Mouse (Mus musculus) embryonic facial prominence, embryonic 12.5 days (tissue): Measurements from ENCODE around the gene Arhgef3. TPM values are rescaled to one million over a fixed set of nuclear protein-coding genes. Genes with fewer than 3 reads are reported as not detected.
A peak's percentile ranks its signal among the peaks of the same experiment; 100 is the strongest.

Source experiments
- ATAC-seq: fragments of 200-750 bp; cut with Nextera tagmentation; 2 replicates; pipeline ENCODE4 v1.8.0; 2017; ENCODE audit not compliant: insufficient number of reproducible peaks, insufficient read depth, low FRiP score, low TSS enrichment
- H3K27ac ChIP-seq: fragments of 300-500 bp; sonication (generic); 2 replicates; pipeline ENCODE4 v1.5.1; 2016; ENCODE audit warnings: mild to moderate bottlenecking
- H3K27me3 ChIP-seq: fragments of 300-500 bp; sonication (generic); 2 replicates; pipeline ENCODE4 v1.6.1; 2016; ENCODE audit warnings: mild to moderate bottlenecking, moderate library complexity
- H3K36me3 ChIP-seq: fragments of 300-500 bp; sonication (generic); 2 replicates; pipeline ENCODE4 v1.6.1; 2016; ENCODE audit warnings: mild to moderate bottlenecking
- H3K4me1 ChIP-seq: fragments of 300-500 bp; sonication (generic); 2 replicates; pipeline ENCODE4 v1.6.1; 2016
- H3K4me2 ChIP-seq: fragments of 300-500 bp; sonication (generic); replicated peaks from 2 replicates; pipeline ENCODE4 v1.6.1; 2016; ENCODE audit warnings: mild to moderate bottlenecking, moderate library complexity
- H3K4me3 ChIP-seq: fragments of 300-500 bp; sonication (generic); 2 replicates; pipeline ENCODE4 v1.5.1; 2016; ENCODE audit warnings: mild to moderate bottlenecking
- H3K9ac ChIP-seq: fragments of 300-500 bp; sonication (generic); 2 replicates; pipeline ENCODE4 v1.6.1; 2016; ENCODE audit warnings: mild to moderate bottlenecking, moderate library complexity
- H3K9me3 ChIP-seq: fragments of 300-500 bp; sonication (generic); 2 replicates; pipeline ENCODE4 v1.6.1; 2016; ENCODE audit warnings: mild to moderate bottlenecking, moderate library complexity
- WGBS: fragments of 180-500 bp; shearing (Covaris S2); methylation state at CpG from one replicate; pipeline ENCODE4 v1.1.7; 2016; 5-methylcytosine and 5-hydroxymethylcytosine counted together
- polyA plus RNA-seq: library from polyadenylated mRNA; unstranded; fragments of >200 nt; fragmentation: Nextera tagmentation; extraction: Ambion mirVana; gene quantifications from 2 replicates; pipeline ENCODE4 v1.2.1, GENCODE M21; 2016

The Arhgef3 gene
- polyA plus RNA-seq, 1 experiment from 2014 or later, result 8.4 TPM

- Histone ChIP-seq H3K27me3 (no peaks in the 10 kb centered on the region), H3K9me3 (no peaks in the 10 kb centered on the region), H3K9ac (no peak overlapping the region; the same call in 1 of the 2 replicates), H3K4me1 (peaks cover 16% of the 10 kb centered on the region), H3K36me3 (no peaks in the 10 kb centered on the region), H3K4me3 (no peak overlapping the region), H3K27ac (peak overlapping the region; percentile 26; the same call in 1 of the 2 replicates), H3K4me2 (no peak overlapping the region)
- ATAC-seq, result peak; percentile 71; the same call in 1 of the 2 replicates
- WGBS, result 47% methylated on average over 8 of the region's 8 CpGs
These were observed 30.7 kb downstream of the Arhgef3 start for GRCm38 (mm10) chr14:27145171-27146045.

DNA sequence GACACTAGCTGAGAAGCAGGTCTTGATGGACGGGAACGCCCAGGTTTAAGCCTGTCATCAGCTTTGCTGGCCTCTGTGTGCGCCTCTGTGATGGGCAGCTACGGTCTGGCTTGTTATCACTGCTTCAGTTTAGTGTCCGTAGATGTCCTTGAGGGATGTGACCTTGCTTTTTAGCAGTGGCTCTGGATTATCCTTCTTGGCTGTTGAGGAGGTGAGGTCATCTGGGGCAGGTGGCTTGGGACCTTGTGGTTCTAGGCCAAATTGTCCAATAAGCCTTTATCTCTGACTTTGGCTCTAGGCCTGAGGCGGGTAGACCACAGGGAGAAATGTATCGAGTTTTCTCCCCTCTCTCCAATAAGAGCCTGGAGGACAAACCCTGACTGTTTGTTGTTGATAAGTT lies 33.0 kb downstream of the Arhgef3 start:
- Histone ChIP-seq H3K9ac (no peak overlapping the region), H3K4me3 (no peak overlapping the region), H3K4me1 (peaks cover 26% of the 10 kb centered on the region), H3K27ac (no peak overlapping the region), H3K36me3 (no peaks in the 10 kb centered on the region), H3K27me3 (no peaks in the 10 kb centered on the region), H3K4me2 (no peak overlapping the region), H3K9me3 (no peaks in the 10 kb centered on the region)
- 89% methylated on average over 7 of the region's 7 CpGs for WGBS
- ATAC-seq, result no peak

DNA sequence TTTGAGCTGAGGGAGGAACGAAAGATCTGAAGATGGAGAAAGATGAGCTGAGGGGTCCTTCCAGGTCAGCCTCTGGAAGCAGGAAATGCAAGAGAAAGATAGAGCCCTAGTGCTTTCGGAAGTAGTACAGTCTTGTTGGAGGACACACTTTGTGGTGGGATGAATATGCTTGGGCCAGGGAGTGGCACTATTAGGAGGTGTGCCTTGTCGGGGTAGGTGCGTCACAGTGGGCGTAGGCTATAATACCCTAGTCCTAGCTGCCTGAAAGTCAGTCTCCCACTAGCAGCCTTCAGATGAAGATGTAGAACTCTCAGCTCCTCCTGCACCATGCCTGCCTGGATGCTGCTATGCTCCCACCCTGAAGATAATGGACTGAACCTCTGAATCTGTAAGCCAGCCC lies 34.7 kb downstream of the Arhgef3 start:
- Histone ChIP-seq H3K4me1 (peaks cover 26% of the 10 kb centered on the region), H3K9ac (no peak overlapping the region), H3K4me2 (no peak overlapping the region), H3K9me3 (no peaks in the 10 kb centered on the region), H3K36me3 (no peaks in the 10 kb centered on the region), H3K27me3 (no peaks in the 10 kb centered on the region), H3K27ac (no peak overlapping the region), H3K4me3 (no peak overlapping the region)
- no peak for ATAC-seq
- WGBS, result 93% methylated on average over 5 of the region's 5 CpGs

GRCm38 (mm10) chr14:27150011-27150640 lies 35.4 kb downstream of the Arhgef3 start:
- Histone ChIP-seq H3K4me2 (no peak overlapping the region), H3K36me3 (no peaks in the 10 kb centered on the region), H3K4me1 (peaks cover 24% of the 10 kb centered on the region), H3K9ac (no peak overlapping the region), H3K9me3 (no peaks in the 10 kb centered on the region), H3K4me3 (no peak overlapping the region), H3K27me3 (no peaks in the 10 kb centered on the region), H3K27ac (no peak overlapping the region)
- WGBS, result 54% methylated on average over 6 of the region's 6 CpGs
- no peak for ATAC-seq

GRCm38 (mm10) chr14:27151432-27151831 lies 36.7 kb downstream of the Arhgef3 start:
- Histone ChIP-seq H3K36me3 (no peaks in the 10 kb centered on the region), H3K27ac (peak overlapping the region; percentile 46; the same call in 1 of the 2 replicates), H3K4me1 (peaks cover 20% of the 10 kb centered on the region), H3K9ac (no peak overlapping the region), H3K4me2 (no peak overlapping the region; the same call in 1 of the 2 replicates), H3K9me3 (no peaks in the 10 kb centered on the region), H3K27me3 (no peaks in the 10 kb centered on the region), H3K4me3 (no peak overlapping the region)
- no peak for ATAC-seq
- 36% methylated on average over 8 of the region's 8 CpGs for WGBS

DNA sequence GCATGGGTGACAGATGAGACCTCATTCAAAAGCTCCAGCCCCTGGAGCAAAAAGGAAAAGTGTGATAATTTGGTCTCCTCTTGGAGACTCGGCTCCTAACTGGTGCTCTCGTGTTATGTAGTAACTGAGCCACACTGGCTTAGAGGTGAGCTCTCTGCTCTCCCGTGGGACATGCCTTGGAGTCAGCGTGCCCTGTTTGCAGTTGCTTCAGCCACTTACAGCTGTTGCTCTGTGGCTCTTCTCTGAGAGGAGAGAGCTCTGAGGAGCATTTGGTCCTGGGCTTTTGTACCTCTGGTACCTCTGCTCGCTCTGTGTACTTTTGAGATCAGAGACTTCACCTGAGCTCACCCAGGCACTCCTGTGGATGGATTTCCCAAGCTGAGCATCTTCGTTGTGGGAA lies 40.4 kb downstream of the Arhgef3 start:
- ATAC-seq, result no peak
- Histone ChIP-seq H3K27ac (no peak overlapping the region), H3K4me3 (no peak overlapping the region), H3K27me3 (no peaks in the 10 kb centered on the region), H3K9me3 (no peaks in the 10 kb centered on the region), H3K36me3 (no peaks in the 10 kb centered on the region), H3K9ac (no peak overlapping the region), H3K4me1 (peaks cover 25% of the 10 kb centered on the region), H3K4me2 (no peak overlapping the region)
- WGBS, result 62% methylated on average over 6 of the region's 6 CpGs

DNA sequence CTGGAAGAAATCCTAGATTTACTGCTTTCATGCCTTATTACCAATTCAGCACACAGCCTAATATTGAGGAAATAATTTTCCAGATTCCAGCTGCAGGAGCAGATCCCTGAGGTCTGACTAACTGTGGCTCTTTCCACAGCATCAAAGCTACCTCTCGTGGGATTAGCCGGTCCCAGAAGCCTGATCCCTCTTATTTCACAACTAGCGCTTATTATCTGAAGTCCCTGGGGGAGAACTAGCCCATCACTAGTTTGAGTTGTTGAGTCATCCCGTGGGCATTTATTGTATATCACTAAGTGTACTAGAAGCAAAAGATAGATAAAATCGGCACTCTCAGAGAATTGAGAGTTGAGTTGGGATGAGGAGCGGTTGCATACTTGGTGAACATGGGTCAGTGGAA lies 41.3 kb downstream of the Arhgef3 start:
- peaks cover 21% of the 10 kb centered on the region for H3K4me1 ChIP-seq
- no peaks in the 10 kb centered on the region for H3K27me3 ChIP-seq
- H3K9me3 ChIP-seq, result no peaks in the 10 kb centered on the region
- WGBS, result 79% methylated on average over 6 of the region's 6 CpGs
- no peak overlapping the region for H3K27ac ChIP-seq
- no peak overlapping the region for H3K9ac ChIP-seq
- no peaks in the 10 kb centered on the region for H3K36me3 ChIP-seq
- H3K4me2 ChIP-seq, result no peak overlapping the region
- ATAC-seq, result no peak
- H3K4me3 ChIP-seq, result no peak overlapping the region

- Histone ChIP-seq H3K27ac (no peak overlapping the region), H3K4me2 (no peak overlapping the region), H3K9ac (no peak overlapping the region), H3K4me3 (no peak overlapping the region), H3K36me3 (no peaks in the 10 kb centered on the region), H3K9me3 (no peaks in the 10 kb centered on the region), H3K27me3 (no peaks in the 10 kb centered on the region), H3K4me1 (peaks cover 12% of the 10 kb centered on the region; the same call in 1 of the 2 replicates)
- ATAC-seq, result no peak
- 77% methylated on average over 3 of the region's 3 CpGs for WGBS
These were observed 43.4 kb downstream of the Arhgef3 start for GRCm38 (mm10) chr14:27158133-27158532.

DNA sequence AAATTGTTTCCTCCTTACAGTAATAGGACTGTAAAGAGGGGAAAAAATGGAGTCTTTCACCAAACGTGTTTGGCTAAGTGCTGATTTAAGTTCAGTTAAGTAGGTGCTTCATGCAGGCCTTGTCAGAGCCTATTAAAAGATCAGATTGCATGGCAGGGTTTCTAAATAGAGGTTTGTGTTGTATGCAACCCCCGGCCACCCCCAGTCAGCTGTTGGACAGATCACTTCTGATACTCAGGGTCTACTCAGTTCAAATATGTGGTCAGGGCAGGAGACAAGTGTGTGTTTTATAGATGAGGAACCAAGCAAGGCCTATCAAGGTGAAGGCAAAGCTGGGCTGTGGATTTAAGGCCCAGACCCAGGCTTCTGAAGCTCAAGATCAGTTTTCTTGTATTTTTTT lies 44.1 kb downstream of the Arhgef3 start:
- no peaks in the 10 kb centered on the region for H3K27me3 ChIP-seq
- ATAC-seq, result no peak
- H3K36me3 ChIP-seq, result no peaks in the 10 kb centered on the region
- H3K27ac ChIP-seq, result no peak overlapping the region
- peaks cover 12% of the 10 kb centered on the region; the same call in 1 of the 2 replicates for H3K4me1 ChIP-seq
- H3K4me2 ChIP-seq, result no peak overlapping the region
- 31% methylated on average over 2 of the region's 2 CpGs for WGBS
- no peaks in the 10 kb centered on the region for H3K9me3 ChIP-seq
- no peak overlapping the region for H3K4me3 ChIP-seq
- H3K9ac ChIP-seq, result no peak overlapping the region

DNA sequence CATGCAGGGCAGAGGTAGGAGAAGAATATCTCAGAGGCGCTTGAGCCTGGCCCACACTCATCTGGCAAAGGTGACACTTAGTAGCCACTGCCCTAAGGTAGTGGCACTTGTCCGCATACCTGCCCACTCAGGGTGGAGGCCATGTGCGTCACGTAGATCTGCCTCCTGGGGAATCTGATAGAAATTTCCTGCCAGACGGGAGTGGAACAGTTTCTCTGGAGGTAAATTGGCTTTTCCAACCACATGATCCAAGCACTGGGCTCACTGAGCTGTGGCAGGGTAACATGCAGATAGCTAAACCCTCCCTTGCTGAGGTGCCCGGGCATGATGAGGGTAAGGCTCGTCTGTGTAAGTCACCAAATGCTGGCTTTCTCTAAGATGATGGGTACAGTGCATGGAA lies 46.1 kb downstream of the Arhgef3 start:
- H3K4me1 ChIP-seq, result peaks cover 8% of the 10 kb centered on the region; the same call in 1 of the 2 replicates
- no peak overlapping the region for H3K4me2 ChIP-seq
- no peaks in the 10 kb centered on the region for H3K36me3 ChIP-seq
- WGBS, result 85% methylated on average over 7 of the region's 7 CpGs
- H3K4me3 ChIP-seq, result no peak overlapping the region
- no peak overlapping the region for H3K27ac ChIP-seq
- H3K9me3 ChIP-seq, result no peaks in the 10 kb centered on the region
- H3K27me3 ChIP-seq, result no peaks in the 10 kb centered on the region
- no peak for ATAC-seq
- H3K9ac ChIP-seq, result no peak overlapping the region

GRCm38 (mm10) chr14:27164639-27165038 lies 49.9 kb downstream of the Arhgef3 start:
- no peaks in the 10 kb centered on the region for H3K9me3 ChIP-seq
- ATAC-seq, result no peak
- no peak overlapping the region for H3K9ac ChIP-seq
- H3K4me1 ChIP-seq, result no peaks in the 10 kb centered on the region
- no peaks in the 10 kb centered on the region for H3K36me3 ChIP-seq
- no peak overlapping the region for H3K4me3 ChIP-seq
- no peak overlapping the region for H3K27ac ChIP-seq
- H3K27me3 ChIP-seq, result no peaks in the 10 kb centered on the region
- H3K4me2 ChIP-seq, result no peak overlapping the region
- WGBS, result 89% methylated on average over 6 of the region's 6 CpGs

DNA sequence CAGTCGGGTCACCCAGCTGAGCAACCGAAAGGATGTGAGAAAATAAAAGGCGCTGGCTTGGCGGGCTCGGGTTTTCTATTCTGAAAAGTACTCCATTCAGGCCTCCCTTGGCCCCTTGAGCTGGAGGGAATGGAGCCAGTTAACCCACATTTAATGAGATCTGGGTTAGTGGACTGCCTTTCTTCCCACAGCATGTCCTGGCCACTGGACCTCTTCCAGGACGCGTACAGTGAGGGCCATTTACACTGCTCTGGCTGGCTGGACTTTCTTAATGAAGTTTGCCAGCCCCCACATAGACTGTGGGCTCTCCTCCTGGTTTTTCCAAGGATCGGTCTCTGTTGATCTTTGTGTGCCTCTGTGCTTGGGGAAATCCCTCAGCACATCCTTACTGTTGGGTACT lies 52.1 kb downstream of the Arhgef3 start:
- Histone ChIP-seq H3K27ac (no peak overlapping the region), H3K27me3 (no peaks in the 10 kb centered on the region), H3K4me2 (no peak overlapping the region), H3K4me3 (no peak overlapping the region), H3K36me3 (no peaks in the 10 kb centered on the region), H3K9me3 (no peaks in the 10 kb centered on the region), H3K4me1 (peaks cover 9% of the 10 kb centered on the region), H3K9ac (no peak overlapping the region)
- WGBS, result 77% methylated on average over 8 of the region's 8 CpGs
- ATAC-seq, result no peak
